Mouse (Mus musculus): Measurements from ENCODE around the gene Cdh4.

Gene Cdh4

GRCm38 (mm10) chr2:179937091-179937490 is 494.9 kb downstream of the Cdh4 start:
- no peak for DNase-seq (ENCODE audit: low spot score in 2 of 2)

DNA sequence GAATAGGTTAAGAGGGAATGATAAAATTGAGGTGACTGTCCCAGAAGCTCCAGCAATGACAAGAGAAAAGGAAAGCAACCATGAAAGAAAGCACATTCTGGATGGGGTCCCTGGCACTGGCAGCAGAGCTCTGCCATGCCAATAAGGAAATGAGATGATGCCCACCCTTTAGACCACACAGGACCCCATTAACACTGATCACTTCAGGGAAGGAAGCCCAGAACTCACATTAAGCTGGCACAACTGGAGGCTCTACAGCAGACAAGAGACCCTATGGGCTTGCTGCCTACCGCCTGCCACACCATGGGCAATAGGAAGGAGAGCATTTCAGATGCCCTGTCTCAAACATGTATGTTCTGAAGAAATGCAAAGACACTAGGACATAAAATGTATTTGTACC is 499.5 kb downstream of the Cdh4 start:
- no peak for DNase-seq (ENCODE audit: low spot score in 2 of 2)

DNA sequence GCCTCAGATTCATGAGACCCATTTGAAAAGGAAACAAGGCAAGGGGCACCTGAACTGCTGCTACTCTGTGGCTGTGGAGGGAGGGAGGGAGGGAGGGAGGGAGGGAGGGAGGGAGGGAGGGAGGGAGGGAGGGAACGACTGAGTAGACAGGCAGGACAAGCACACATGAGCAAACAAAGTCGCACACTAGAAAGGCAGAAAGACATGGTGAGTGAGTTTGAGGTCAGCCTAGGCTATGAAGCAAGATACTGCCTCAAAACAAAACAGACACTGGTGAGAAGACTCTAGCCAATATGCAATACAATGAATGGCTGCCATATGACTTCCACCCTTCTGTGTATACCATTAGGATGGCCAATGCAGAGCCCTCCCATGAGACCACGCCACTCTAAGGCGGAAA is 502.8 kb downstream of the Cdh4 start:
- DNase-seq (ENCODE audit: low spot score in 2 of 2): no peak

DNA sequence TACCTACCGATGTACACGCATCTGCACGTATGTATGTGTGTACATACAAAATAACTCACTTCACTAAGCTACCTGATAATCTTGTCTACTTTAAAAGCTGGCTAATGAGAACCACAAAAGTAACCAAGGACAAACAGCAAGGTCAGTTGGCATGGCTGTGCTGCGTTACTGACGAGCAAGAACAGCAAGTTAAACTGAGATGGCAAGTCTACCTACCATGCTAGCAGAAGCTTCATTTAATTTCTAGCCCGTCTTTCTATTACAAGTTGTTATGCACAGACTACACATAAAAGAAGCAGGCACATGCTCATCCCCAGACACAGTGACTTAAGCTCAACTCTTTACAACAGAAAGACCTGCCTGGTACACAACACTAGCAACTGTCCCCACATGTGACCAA is 504.3 kb downstream of the Cdh4 start:
- DNase-seq (ENCODE audit: low spot score in 2 of 2): no peak

DNA sequence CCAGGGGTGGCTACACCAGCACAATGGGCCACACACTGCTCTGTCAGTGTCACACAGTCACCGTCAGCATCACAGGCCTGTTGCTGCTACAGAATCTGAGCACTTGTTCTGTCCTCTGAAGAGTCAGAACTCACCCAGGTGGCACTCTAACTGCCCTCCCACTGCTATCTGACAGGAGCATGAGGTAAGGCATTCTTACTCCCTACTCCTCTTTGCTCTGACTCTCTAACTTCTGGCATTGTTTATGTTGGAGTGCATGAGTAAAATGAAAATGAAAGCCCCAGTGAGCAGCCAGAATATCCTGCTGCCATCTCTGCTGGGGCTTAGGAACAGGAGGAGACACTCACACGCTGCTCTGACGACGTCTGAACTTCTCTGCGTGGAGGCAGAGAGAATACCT is 505.4 kb downstream of the Cdh4 start:
- no peak for DNase-seq (ENCODE audit: low spot score in 2 of 2)

DNA sequence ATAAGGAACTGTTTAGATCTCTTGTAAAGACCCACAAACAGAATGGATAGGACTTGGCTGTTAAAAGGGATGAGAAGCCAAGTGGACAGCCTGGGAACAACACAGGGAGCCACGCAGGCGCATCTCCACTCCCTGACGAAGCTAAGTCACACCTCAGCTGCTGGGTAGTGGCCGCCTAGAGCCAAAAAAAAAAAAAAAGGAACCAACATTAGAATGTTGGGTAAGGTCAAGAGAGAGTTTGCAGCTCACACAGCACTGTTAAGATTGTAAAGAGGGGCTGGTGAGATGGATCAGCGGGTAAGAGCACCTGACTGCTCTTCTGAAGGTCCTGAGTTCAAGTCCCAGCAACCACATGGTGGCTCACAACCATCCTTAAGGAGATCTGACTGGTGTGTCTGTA is 506.6 kb downstream of the Cdh4 start:
- no peak for DNase-seq (ENCODE audit: low spot score in 2 of 2)

All from spleen, postnatal 10 days (tissue).